Mouse (Mus musculus) mouse trophoblast stem cell (cell line): ENCODE data around the gene Lancl2.

ENCODE experiments used
- in situ Hi-C, 2 experiments: fragments of 300-500 bp; cut with MseI, MboI; formaldehyde crosslinking; loops; 2 replicates in 1 of 2; 3 replicates in 1 of 2; pipeline ENCODE4 v1.15.1; 2025

Lancl2 gene

DNA sequence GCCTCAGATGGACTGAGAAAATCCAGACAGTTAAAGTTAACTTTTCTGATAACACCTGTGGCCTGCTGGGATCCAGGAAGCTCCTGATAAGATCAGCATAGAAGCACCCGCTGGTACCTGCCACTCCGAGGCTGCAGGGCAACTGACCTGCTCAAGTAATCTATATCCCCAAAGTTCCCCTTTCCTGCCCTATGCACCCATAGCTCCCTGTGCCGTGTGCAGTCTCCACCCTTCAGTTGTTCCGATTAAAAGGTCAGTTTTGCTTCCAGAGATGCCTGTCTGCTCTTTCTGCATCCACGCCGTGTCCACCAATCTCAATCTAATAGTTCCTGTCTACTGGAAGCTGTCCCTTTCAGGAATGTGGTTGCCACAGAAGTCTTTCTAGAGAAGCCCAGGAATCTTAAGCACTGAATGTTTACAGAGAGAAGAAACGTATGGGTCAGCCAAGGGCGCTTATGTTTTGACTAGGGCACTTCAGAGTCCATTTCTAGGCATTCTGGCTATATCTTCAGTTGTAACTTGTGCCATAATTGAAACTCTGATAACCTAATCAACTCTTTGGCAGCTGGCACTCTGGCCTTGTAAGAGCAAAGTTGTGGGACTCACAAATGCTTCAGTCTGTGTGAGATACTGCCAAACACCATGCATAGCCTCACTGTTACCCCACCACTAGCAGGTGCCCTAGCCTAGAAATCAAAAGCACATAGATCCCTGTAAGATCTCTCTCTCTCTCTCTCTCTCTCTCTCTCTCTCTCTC, 65.0 kb downstream of the Lancl2 start:
- in situ Hi-C loops: no loop called here

DNA sequence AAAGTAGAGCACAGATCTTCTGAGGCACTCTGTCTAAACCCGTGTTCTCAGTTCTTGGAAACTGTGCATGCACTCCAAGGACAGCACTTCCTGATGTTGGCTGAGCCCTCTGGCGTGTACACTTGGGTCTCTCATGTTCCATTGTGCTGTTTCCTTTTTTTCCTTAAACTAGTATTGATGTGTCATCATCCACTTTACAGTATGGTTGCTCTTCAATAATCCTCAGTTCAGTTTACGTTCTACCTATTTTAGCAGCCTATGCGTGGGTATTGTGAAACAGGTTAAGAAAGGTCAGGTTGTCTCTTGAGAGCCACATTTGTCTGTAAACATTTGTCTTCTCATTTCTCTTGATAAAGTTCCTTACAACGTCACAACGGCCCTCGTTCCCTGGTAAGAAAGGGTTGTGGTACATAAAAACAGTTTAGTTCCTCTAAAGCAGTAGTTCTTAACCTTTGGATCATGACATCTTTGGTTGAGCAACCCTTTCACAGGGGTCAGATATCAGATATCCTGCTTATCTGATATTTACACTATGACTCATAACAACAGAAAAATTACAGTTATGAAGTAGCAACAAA, 66.7 kb downstream of the Lancl2 start:
- in situ Hi-C loops: no loop called here

GRCm38 (mm10) chr6:57770467-57771190, 68.3 kb downstream of the Lancl2 start:
- in situ Hi-C loops: no loop called here

- in situ Hi-C loops: no loop called here
Measured at GRCm38 (mm10) chr6:57773792-57774191, 71.5 kb downstream of the Lancl2 start.

GRCm38 (mm10) chr6:57780359-57780758, 78.0 kb downstream of the Lancl2 start:
- in situ Hi-C loops: no loop called here

DNA sequence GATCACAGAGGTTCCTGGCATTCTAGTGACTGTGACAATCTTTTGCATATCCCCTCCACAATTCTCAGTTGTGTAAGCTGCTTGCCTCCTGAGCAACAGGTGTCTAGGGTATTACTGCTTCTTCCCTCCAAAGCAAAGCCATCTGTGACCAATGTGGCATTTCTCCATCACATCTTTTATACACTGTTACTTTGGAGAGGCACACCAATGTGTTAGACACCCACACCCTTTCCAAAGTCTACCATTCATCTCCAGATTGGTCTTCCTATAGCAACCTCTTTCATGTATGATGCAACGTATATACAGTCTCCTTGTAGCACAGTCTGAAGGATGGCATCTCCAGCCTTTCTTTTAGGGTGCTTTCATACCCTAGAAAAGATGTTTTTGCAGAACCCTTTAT, 80.3 kb downstream of the Lancl2 start:
- in situ Hi-C loops: no loop called here

GRCm38 (mm10) chr6:57784251-57784650, 81.9 kb downstream of the Lancl2 start:
- in situ Hi-C loops: no loop called here

- in situ Hi-C loops: no loop called here
Measured at GRCm38 (mm10) chr6:57787376-57787775, 85.0 kb downstream of the Lancl2 start.
